Mouse (Mus musculus) adrenal gland, adult 2 months (tissue): ENCODE results near the gene Syn3. TPM values are rescaled to one million over a fixed set of nuclear protein-coding genes. Genes with fewer than 3 reads are reported as not detected.

ENCODE experiments used
- DNase-seq: peaks from one replicate; pipeline ENCODE4 v3.0.0; 2021
- polyA plus RNA-seq: library from polyadenylated mRNA; depleted of rRNA; stranded (reverse); fragments of >200 nt; gene quantifications from 2 replicates; pipeline ENCODE4 v1.2.3, GENCODE M21; 2012
- total RNA-seq, 2 experiments: library from RNA; stranded (reverse); gene quantifications; 2 replicates each; pipeline ENCODE4 v1.2.3; 2021

Syn3 gene
- total and polyA plus RNA-seq, 3 experiments: 1.1 to 3.6 (median 2.7) TPM

DNA sequence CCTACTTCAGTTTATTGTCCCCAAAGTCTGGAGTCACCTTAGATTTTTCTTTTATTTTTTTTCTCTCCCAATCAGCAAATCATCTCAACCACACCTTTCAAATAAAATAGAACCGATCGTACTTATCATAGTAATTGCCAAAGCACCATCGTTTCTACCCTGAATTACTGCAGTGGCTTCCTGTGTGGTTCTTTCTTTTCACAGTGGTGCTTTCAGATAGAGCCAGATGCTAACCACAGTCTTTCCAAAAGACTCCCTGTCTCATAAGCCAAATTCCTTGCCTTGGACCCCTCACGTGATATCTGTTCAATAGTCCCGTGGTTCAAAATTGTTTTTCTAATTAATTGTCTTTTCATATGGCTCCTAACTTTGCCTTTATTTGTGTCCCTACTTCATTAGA lies 221.4 kb downstream of the Syn3 start:
- no peak for DNase-seq

DNA sequence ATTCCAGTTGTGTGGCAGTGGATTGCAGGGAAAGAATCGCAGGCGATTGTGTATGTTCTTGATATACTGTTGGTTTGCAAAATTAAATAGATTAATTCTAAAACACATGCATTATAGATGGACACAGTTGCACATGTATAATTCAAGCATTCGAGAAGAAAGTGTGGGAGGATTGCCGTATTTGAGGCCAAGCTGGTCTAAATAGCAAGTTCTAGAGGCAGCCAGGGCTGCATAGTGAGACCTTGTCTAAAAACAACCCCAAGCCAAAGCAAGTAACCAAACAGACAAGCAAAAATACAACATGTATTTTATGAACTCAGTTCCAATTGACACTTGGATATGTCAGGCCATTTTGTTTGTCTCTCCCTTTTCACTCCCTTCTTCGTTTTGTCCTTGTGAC lies 223.1 kb downstream of the Syn3 start:
- DNase-seq: no peak

DNA sequence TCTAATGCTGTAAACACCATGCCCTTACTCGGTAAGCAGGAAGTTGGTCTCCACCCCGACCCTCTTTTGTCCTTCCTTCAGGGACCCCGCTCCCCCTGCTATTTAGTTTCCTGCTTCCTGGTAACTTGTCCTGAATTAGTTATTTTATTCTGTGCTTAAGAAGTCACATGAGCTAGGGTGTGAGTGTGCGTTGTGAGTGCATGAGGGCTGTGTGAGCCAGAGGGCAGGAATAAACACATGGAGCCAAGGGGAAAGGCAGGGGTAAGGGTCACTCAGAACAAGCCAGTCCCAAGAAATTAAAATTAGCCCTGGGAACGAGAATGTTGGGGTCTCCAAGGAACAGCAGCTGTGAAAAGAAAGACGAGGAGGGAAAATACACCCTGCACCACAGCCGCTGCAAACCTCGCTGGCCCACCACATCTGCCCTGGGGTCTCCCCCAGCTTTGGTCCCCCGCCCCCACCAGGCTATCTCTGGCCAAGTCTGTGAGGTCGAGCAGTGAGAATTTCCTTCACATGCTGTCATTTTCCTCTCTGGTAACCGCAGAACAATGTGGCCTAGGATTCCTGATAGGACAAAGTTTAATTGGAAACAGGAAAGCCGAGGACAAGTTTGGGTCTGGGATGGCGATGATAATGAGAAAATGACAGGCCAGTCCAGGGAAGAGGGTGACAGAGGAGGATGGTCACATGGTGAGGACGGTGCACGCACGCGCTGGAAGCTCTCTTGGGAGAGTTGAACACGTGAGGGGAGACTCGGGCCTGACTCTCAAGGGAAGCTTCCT lies 225.1 kb downstream of the Syn3 start:
- DNase-seq: peak; percentile 60

DNA sequence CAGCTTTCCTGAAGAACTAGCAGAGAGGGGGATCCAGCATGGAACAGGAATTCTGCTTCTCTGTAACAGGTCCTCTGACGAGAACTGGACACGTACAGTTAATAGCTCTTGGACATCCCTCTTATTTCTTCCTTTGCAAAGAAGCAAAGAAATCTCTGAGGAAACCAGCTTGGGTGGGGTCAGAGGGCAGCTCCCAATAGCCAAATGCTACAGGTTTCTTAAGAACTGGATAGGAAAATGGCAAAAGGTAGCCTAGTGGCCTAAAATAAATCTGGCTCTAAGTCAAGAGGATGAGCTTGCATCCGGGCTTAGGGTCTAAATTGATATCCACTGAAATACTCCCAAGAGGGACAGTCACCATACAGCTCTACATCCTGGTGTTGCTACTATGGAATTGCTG lies 225.9 kb downstream of the Syn3 start:
- DNase-seq: peak; percentile 21

GRCm38 (mm10) chr10:86270254-86270653 lies 228.4 kb downstream of the Syn3 start:
- no peak for DNase-seq

- DNase-seq: peak; percentile 21
These were observed 234.1 kb downstream of the Syn3 start for GRCm38 (mm10) chr10:86264618-86265017.

- no peak for DNase-seq
These were observed 237.0 kb downstream of the Syn3 start for GRCm38 (mm10) chr10:86261725-86262124.

- DNase-seq: no peak
These were observed 239.7 kb downstream of the Syn3 start for GRCm38 (mm10) chr10:86258992-86259391.

DNA sequence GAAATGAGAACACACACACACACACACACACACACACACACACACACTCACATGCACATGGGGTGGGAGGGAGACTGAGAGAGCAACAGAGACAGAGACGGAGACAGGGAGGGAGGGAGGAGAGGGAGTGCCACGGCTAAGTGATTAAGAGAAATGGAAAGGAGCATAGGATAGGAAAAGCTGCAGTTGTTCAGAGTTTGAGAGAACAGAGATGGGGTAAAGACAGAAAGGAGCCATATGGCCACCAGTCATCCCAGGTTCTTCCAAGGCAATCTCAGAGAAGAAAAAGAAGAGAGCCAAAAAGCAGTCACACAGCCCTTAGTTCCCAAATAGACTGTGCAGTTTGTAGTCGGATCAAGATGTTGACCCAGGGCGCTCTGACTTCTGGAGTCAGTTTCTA lies 240.7 kb downstream of the Syn3 start:
- no peak for DNase-seq

DNA sequence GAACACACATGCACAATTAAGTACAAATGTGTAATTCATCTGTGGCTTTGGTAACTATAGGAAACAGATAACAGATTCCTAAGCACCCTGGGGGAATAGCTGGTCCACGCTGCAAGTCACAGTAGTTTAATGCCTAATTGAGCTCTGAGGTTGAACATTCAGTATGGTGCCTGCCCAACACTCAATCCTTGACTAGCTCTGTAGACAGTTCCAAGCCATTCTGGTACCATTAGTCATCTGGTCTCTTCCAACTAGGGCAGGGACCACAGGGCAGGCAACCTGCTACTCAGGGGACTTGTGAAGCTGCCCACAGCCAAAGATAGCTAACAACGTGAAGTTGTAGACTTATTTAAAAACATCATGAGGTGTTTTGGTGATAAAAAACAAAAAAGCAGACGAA lies 241.7 kb downstream of the Syn3 start:
- no peak for DNase-seq

DNA sequence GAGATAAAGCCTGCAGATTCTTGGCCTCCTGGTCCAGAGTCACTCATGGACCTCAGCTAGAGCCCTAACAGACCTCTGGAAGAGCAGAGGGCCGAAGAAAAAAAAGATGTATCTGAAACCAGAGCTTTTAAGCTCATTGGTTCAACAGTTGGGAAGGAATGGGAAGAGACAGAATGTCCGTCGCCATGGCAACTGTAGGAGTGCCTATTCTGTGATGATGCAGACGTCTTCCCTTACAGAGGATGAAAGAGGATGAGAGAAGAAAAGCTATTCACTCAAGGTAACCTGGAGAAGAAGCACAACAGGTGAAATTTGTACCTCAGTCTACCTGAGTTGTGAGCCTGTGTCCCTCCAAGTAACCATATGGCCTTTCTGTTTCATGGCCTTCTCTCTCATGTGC lies 242.5 kb downstream of the Syn3 start:
- DNase-seq: no peak

DNA sequence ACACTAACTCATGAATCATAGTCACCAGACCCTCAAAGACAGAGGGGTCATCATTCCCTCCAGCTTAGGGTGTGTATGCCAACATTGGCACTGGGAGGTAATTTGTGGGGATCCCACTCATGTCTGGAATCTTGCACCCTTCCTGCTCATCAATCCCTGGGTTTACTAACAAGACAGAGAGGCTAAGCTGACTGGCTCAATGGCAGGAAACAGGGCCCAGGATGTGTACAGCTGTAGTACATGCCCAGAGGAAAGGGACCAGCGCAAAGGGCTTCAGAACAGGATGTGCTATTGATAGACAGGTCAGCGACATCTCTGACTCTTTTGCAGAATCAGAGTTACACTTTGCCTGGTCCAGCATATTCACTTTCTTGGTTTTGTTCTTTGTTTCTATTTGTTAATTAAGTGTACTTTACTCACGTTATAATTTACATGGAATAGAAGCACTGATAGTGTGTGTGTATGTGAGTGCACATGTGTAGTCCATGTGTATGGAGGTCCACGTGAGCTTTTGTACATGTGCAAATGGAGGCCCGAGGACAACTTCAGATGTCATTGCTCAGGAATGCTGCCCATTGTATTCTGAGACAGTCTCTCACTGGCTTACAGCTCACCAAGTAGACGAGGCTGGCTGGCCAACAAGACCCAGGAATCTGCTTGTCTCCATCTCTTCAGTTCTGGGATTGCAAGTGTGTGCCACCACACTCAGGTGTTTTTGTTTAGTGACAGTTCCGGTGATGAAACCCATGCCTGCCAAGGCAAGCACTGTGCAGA lies 248.4 kb downstream of the Syn3 start:
- DNase-seq: no peak

DNA sequence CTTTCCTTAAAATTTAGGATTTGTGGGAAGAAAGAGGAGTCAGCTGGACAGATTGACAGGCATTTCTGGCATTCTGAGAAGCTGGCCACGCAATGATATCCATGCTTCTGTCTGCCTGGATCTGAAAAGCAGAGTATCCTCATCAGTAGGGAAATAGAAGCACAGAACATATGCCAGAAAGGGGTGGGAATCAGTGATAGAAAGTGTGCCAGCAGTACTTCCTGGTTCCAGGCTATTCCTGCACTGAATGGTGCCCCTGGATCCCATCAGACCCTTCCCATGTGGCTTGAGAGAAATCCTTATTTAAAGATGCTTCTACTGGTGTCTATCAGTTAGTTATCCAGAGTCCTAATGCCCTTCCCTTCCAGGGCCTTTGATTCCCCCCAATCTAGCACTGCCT lies 249.4 kb downstream of the Syn3 start:
- DNase-seq: no peak

- DNase-seq: no peak
These were observed 249.9 kb downstream of the Syn3 start for GRCm38 (mm10) chr10:86248807-86249206.

DNA sequence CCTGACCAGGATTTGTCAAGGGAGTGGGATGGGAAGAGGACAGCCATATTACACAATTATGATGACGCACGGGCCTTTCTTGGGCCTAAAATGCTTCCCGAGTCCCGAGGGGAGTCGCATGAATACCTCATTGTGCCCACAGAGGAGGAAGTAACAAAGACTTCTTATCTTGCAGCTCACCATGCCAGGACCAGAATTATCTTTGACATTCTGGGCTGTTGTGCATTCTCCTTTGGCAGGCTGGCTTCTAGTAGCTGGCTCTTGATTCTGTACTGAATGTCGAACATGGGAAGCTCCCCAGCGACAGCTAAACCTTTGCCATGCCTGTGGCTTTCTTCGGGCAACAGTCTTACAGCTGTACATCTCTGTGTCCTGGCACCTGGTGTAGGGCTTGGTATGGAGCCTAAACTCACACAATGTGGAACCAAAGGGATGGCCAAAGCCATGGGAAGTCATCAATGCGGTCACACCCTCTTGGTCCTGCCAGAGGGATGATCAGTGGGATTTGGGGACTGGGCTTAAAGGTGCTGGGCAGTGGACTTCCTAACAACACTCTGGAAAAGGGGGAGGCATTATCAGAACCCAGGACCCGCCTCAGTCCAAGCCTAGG lies 250.5 kb downstream of the Syn3 start:
- no peak for DNase-seq

- DNase-seq: no peak
These were observed 253.3 kb downstream of the Syn3 start for GRCm38 (mm10) chr10:86245396-86245795.

DNA sequence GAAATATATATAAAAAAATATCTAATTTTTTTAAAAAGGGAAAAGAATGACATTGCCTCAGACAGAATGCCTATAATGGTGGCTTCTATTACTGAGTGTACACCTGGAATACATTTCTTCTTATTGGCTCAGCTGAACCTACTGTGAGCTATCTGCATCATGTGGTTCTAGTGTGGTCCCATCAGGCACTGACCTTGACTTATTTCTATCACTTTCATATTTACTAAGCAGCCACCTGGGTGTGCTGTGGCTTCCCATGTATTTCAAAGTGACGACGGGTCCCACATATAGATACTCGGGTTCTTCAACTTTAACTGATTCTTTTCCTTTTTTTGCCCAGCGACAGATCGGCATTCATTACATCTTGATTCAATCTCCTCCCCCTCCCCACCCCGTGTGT lies 255.2 kb downstream of the Syn3 start:
- DNase-seq: no peak

GRCm38 (mm10) chr10:86242721-86243120 lies 256.0 kb downstream of the Syn3 start:
- DNase-seq: peak; percentile 28

GRCm38 (mm10) chr10:86230006-86230405 lies 268.7 kb downstream of the Syn3 start:
- DNase-seq: no peak

DNA sequence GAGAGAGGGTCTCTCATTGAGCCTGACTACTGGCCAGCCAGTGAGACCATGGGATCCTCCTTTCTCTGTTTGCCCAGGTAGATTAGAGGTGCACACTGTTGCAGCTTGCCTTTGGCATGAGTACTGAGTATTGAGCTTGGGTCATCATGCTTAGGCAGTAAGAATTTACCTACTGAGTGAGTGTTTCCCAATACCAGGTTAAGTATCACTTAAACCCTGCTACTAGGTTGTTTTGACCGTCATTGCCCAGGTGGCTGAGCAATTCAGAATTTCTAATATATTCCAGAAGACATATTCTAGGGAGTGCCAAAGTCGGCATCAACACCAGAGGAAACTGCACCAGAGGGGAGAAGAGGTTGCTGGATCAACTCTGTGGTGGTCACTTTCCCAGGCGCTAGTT lies 273.2 kb downstream of the Syn3 start:
- DNase-seq: no peak

DNA sequence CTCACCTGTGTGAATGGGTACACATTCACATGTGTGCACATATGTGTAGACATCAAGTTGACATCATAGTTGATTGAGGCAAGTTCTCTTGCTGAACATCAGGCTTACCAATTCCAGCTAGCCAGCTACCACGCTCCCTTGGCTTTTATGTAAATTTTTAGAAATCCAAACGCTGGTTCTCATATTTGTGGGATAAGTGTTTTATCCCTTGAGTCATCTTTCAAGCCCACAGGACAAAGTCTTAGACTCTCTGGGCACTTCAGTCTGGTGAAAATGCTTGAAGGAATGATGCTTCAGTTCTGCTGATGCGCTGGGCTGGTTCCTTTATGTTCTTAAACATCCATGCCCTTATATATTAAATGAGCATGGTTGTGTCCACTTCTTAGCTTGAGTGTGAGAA lies 279.7 kb downstream of the Syn3 start:
- DNase-seq: no peak

DNA sequence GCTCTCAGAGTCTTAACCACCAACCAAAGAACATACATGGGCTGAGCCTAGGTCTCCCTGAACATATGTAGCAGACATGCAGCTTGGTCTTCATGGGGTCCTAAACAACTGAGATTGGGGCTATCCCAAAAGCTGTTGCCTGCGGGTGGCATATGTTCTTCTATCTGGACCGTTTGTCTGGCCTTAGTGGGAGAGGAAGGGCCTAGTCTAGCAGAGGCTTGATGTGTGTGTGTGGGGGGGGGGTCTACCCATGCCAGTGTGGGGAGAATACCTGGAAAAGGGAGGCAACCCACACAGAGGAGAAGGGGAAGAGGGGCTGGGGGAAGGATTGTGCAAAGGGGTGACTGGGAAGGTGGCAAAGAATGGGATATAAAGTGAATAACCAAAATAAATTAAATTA lies 281.9 kb downstream of the Syn3 start:
- DNase-seq: no peak

- no peak for DNase-seq
These were observed 286.6 kb downstream of the Syn3 start for GRCm38 (mm10) chr10:86212062-86212461.
